Mouse (Mus musculus) heart, embryonic 12.5 days (tissue): ENCODE data around the gene Klhl8. TPM values are rescaled to one million over a fixed set of nuclear protein-coding genes. Genes with fewer than 3 reads are reported as not detected.

Source experiments
- ATAC-seq: fragments of 200-750 bp; cut with Nextera tagmentation; 2 replicates; pipeline ENCODE4 v1.8.0; 2017; ENCODE audit warnings: moderate TSS enrichment, moderate library complexity; ENCODE audit not compliant: insufficient number of reproducible peaks, low FRiP score
- H3K27ac ChIP-seq: fragments of 300-500 bp; sonication (generic); 2 replicates; pipeline ENCODE4 v1.5.1; 2016; ENCODE audit warnings: mild to moderate bottlenecking, moderate library complexity; ENCODE audit not compliant: poor library complexity, severe bottlenecking
- H3K27me3 ChIP-seq: fragments of 300-500 bp; sonication (generic); replicated peaks from 2 replicates; pipeline ENCODE4 v1.6.1; 2016; ENCODE audit warnings: mild to moderate bottlenecking, moderate library complexity
- H3K36me3 ChIP-seq: fragments of 300-500 bp; sonication (generic); 2 replicates; pipeline ENCODE4 v1.6.1; 2016; ENCODE audit warnings: mild to moderate bottlenecking, moderate library complexity
- H3K4me1 ChIP-seq: fragments of 300-500 bp; sonication (generic); replicated peaks from 2 replicates; pipeline ENCODE4 v1.6.1; 2016; ENCODE audit warnings: mild to moderate bottlenecking
- H3K4me2 ChIP-seq: fragments of 300-500 bp; sonication (generic); 2 replicates; pipeline ENCODE4 v1.6.1; 2016; ENCODE audit warnings: mild to moderate bottlenecking, moderate library complexity
- H3K4me3 ChIP-seq: fragments of 300-500 bp; sonication (generic); 2 replicates; pipeline ENCODE4 v1.5.1; 2016; ENCODE audit warnings: mild to moderate bottlenecking
- H3K9ac ChIP-seq: fragments of 300-500 bp; sonication (generic); 2 replicates; pipeline ENCODE4 v1.6.1; 2016; ENCODE audit warnings: mild to moderate bottlenecking, moderate library complexity
- H3K9me3 ChIP-seq: fragments of 300-500 bp; sonication (generic); replicated peaks from 2 replicates; pipeline ENCODE4 v1.6.1; 2016; ENCODE audit warnings: mild to moderate bottlenecking, moderate library complexity
- WGBS: fragments of 180-500 bp; shearing (Covaris S2); methylation state at CpG from one replicate; pipeline ENCODE4 v1.1.7; 2016; 5-methylcytosine and 5-hydroxymethylcytosine counted together
- polyA plus RNA-seq: library from polyadenylated mRNA; unstranded; fragments of >200 nt; fragmentation: Nextera tagmentation; extraction: Ambion mirVana; gene quantifications from 2 replicates; pipeline ENCODE4 v1.2.1, GENCODE M21; 2016

Klhl8 gene
- polyA plus RNA-seq, 1 experiment from 2014 or later, result 11.3 TPM

DNA sequence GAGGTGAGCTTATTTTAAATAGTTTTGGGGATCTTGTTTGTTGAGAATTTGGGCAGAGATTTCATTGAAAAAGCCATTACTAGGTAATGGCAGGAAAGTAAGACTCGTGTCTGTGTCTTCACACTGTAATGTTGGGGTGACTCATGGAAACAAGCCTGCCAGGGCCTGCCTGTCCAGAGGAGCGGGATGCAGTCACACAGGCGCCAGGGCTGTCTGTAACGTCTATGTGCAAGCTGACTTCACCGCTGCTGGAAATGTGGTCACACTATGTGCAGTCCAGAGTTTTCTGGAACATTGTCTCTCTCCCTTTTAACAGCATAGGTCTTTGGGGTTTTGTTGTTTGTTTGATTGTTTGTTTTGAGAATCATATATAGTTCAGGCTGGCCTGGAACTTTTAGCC, 88.1 kb downstream of the Klhl8 start:
- H3K27me3 ChIP-seq, result 0 out of 2 replicates have a peak, but pooled peaks cover 3% of the 10 kb centered on the region
- H3K4me1 ChIP-seq, result peaks cover 27% of the 10 kb centered on the region
- no peak overlapping the region for H3K27ac ChIP-seq
- no peaks in the 10 kb centered on the region for H3K9me3 ChIP-seq
- peaks cover 8% of the 10 kb centered on the region for H3K36me3 ChIP-seq
- no peak overlapping the region for H3K9ac ChIP-seq
- 88% methylated on average over 5 of the region's 5 CpGs for WGBS
- H3K4me3 ChIP-seq, result no peak overlapping the region
- no peak overlapping the region for H3K4me2 ChIP-seq
- no peak for ATAC-seq

DNA sequence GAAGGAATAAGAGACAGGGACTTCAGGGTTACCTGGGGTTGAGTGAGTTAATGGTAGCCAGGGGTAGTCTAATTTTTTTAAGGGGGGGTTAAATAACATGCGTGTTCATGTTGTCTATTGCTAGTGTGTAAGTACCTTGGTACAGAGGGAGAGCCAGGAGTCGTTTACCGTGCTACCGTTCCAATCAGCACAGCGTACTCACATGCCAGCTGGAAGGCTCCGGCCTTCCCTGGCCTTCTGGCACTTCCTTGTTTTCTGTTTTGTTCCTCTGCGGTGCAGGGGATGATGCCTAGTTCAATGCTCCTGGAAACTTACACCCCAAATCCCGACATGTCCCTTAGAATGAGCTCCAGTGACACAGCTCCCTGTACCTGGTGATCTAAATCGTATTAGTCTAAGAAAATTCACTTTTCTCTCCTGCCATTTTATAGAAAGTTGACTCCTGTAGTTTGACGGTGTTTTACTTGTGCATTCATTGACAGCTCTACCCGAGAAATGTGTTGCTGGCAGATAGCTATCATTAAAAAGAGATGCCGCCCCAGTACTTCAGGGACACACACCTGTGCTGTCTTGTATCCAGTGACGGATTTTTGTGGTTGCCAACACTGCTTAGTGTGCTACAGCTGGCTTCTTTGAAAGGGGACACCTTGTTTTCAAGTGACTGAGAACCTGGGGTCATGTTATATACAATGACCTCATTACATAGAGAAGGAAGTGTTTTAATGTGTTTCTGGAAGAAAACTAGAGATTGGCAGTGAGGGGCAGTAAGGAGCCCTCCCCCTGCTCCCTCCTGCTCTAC, 89.4 kb downstream of the Klhl8 start:
- H3K4me3 ChIP-seq, result no peak overlapping the region
- 77% methylated on average over 13 of the region's 13 CpGs for WGBS
- ATAC-seq, result no peak

DNA sequence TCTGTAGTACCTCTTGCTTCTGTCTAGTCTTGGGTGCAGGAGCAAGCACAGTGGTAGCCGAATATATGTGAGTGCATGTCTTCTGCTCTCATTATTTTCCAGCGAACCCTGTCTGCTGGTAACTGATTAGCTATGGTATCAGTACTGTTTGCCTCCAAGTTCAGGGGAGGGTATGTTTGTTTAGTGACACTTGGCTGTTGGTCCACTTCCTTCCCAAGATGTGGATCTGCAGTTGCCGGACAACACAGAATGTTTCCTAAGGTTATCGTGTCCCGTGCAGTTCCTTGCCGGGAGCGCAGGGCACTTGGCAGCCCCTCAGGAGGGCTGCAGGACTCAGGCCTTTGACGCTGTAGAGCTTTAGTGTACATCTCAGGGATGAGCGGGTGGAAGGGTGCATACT, 90.0 kb downstream of the Klhl8 start:
- Histone ChIP-seq H3K36me3 (peaks cover 10% of the 10 kb centered on the region), H3K27me3 (0 out of 2 replicates have a peak, but pooled peaks cover 3% of the 10 kb centered on the region), H3K4me1 (peaks cover 16% of the 10 kb centered on the region; the same call in 1 of the 2 replicates), H3K4me2 (no peak overlapping the region), H3K27ac (no peak overlapping the region), H3K9me3 (no peaks in the 10 kb centered on the region), H3K4me3 (no peak overlapping the region), H3K9ac (no peak overlapping the region)
- peak; percentile 40 for ATAC-seq
- 54% methylated on average over 9 of the region's 9 CpGs for WGBS

More for the DNA sequence above, 89.4 kb downstream of the Klhl8 start:
- Histone ChIP-seq H3K36me3 (peaks cover 12% of the 10 kb centered on the region), H3K4me1 (peaks cover 18% of the 10 kb centered on the region; the same call in 1 of the 2 replicates), H3K27ac (no peak overlapping the region), H3K4me2 (no peak overlapping the region), H3K9me3 (no peaks in the 10 kb centered on the region), H3K9ac (no peak overlapping the region), H3K27me3 (0 out of 2 replicates have a peak, but pooled peaks cover 3% of the 10 kb centered on the region)

DNA sequence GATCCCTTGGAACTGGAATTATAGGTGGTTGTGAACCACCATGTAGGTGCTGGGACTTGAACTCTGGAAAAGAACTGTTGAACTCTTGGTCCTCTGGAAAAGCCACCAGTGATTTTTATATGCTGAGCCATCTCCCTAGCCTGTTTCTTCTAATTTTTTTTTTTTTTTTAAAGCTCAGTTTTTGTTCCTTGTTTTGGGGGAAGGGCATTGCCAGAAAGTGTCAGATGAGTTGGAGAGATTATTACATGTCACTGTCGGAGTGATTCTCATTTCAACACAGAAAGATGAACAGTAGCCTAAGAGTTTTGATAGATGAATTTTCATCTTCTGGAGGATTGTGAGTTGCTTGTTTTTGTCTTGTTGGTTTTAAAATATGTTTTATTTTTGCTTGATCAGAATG, 91.4 kb downstream of the Klhl8 start:
- H3K4me2 ChIP-seq, result no peak overlapping the region
- no peaks in the 10 kb centered on the region for H3K9me3 ChIP-seq
- no peak overlapping the region for H3K9ac ChIP-seq
- H3K36me3 ChIP-seq, result peaks cover 7% of the 10 kb centered on the region
- no peaks in the 10 kb centered on the region for H3K27me3 ChIP-seq
- no peak for ATAC-seq
- H3K27ac ChIP-seq, result no peak overlapping the region
- no peak overlapping the region for H3K4me3 ChIP-seq
- 92% methylated on average over 1 of the region's 1 CpGs for WGBS
- peaks cover 19% of the 10 kb centered on the region for H3K4me1 ChIP-seq

DNA sequence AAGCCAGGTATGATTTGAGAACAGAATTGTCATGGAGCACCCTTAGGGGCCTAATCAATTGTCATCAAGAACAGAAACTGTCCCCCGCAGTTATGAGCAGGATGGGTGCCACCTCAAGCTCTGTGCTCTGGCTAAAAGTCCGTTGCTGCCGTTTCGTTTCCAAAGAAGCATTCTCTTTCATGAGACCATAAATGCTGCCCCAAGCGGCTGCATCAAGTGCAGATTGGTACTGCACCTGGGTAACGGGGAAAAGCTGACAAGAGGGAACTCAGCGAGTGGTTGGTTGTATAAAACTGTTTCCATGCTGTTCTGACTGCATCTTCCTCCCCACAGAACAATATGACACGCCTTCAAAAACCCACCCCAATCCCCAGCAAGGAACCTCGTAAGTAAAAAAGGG, 92.5 kb downstream of the Klhl8 start:
- Histone ChIP-seq H3K27me3 (no peaks in the 10 kb centered on the region), H3K4me1 (peaks cover 22% of the 10 kb centered on the region), H3K4me2 (no peak overlapping the region), H3K4me3 (no peak overlapping the region), H3K9ac (no peak overlapping the region), H3K27ac (no peak overlapping the region), H3K9me3 (no peaks in the 10 kb centered on the region), H3K36me3 (peaks cover 10% of the 10 kb centered on the region)
- no peak for ATAC-seq
- 87% methylated on average over 9 of the region's 9 CpGs for WGBS

DNA sequence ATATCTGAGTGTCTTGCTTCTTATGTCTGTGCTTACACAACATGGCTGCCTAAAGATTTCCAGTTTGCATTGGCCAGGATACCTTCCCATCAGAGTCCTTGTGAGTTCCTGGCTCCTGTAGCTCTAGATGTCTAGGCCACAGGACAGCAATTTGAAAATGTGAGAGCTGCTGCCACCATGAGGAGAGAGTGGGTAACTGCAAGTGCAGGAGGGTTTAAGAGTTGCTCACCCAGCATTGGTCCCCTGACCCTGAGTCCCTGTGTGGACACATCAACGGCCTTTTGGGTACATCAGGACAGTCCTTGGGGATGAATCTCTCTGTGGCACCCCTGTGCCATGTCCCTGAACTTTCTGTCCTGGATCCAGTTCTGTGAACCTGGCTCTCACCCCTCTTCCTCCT, 93.3 kb downstream of the Klhl8 start:
- Histone ChIP-seq H3K9me3 (no peaks in the 10 kb centered on the region), H3K36me3 (peaks cover 11% of the 10 kb centered on the region), H3K4me2 (no peak overlapping the region), H3K9ac (no peak overlapping the region), H3K4me1 (peaks cover 28% of the 10 kb centered on the region), H3K4me3 (no peak overlapping the region), H3K27ac (no peak overlapping the region), H3K27me3 (no peaks in the 10 kb centered on the region)
- peak; percentile 49; the same call in 1 of the 2 replicates for ATAC-seq
- 35% methylated on average over 1 of the region's 1 CpGs for WGBS

DNA sequence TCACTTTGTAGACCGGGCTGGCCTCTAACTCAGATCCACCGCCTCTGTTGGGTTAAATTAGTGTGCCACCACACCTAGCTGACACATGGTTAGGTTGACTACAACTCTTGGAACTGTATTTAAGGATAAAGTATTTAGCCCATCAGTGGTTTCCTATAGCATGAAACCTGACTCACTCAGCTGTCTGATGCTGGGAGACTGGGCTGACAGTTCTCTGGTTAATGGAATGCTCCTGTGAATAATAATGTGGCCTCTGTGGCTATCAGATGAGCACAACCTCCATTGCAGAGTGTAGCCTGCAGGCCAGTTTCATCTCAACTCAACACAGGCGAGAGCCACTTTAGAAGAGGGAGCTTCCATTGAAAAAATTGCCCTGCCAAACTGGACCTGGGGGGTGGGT, 94.3 kb downstream of the Klhl8 start:
- Histone ChIP-seq H3K9ac (no peak overlapping the region), H3K36me3 (peaks cover 14% of the 10 kb centered on the region), H3K4me1 (peaks cover 29% of the 10 kb centered on the region), H3K27ac (no peak overlapping the region), H3K9me3 (no peaks in the 10 kb centered on the region), H3K4me3 (no peak overlapping the region), H3K4me2 (no peak overlapping the region), H3K27me3 (no peaks in the 10 kb centered on the region)
- ATAC-seq, result no peak
- WGBS, result 88% methylated on average over 3 of the region's 3 CpGs

DNA sequence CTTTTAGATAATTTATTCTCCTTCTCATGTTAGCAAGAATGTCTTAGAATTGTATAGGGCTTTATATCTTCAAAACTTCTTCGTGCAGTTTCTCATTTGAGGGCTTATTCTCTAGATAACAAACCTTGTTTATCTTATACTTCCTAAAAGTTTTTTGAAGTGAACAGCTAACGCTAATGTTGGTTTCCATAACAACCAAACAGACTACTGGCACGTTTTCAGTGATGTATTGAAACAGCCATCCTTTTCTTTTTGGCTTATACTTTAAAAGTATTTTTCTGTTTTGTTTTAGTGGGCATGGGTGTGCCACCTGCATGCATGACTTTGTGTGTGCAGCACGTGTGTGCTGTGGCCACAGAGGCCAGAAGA, 95.8 kb downstream of the Klhl8 start:
- Histone ChIP-seq H3K9ac (no peak overlapping the region), H3K9me3 (no peaks in the 10 kb centered on the region), H3K27ac (no peak overlapping the region), H3K4me1 (peaks cover 20% of the 10 kb centered on the region), H3K36me3 (peaks cover 14% of the 10 kb centered on the region), H3K4me2 (no peak overlapping the region), H3K4me3 (no peak overlapping the region), H3K27me3 (no peaks in the 10 kb centered on the region)
- 55% methylated on average over 4 of the region's 4 CpGs for WGBS
- no peak for ATAC-seq

DNA sequence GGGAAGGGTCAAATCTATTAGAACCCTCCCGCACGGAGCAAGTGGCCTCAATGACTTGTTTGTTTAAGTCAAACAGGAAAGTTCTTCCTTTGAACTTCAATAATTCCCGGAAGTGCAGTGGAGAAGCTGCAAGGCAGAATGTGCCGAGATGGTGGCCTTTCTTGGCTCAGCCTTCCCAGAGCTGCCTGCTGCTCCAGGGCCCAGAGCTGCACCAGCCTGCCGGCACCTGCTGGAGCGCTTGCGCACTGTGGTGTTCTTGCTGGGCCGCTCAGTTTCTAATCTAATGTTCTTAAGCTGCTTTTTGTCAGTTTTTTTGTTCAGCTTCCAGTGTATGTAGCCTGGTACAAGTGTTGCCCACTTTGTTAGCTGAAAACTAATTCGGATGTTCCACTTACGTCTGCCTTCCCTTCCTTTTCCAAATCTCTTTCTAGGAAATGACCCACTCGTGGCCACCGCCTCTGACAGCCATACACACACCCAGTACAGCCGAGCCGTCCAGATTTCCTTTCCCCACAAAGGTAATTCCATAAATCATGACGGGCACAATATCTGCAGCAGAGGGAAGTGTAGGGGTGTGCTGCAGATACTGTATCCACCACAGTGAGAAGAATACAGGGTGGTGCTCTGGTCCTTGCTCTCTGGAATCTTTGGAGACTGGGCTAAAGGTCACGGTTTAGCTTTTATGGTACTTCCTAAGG, 96.4 kb downstream of the Klhl8 start:
- peaks cover 18% of the 10 kb centered on the region for H3K4me1 ChIP-seq
- H3K4me3 ChIP-seq, result no peak overlapping the region
- WGBS, result 63% methylated on average over 16 of the region's 16 CpGs
- 0 out of 2 replicates have a peak overlapping the region, but pooled peaks have one; percentile 4 for H3K4me2 ChIP-seq
- peaks cover 14% of the 10 kb centered on the region for H3K36me3 ChIP-seq
- no peak overlapping the region for H3K9ac ChIP-seq
- no peak overlapping the region for H3K27ac ChIP-seq
- ATAC-seq, result peak; percentile 49; the same call in 1 of the 2 replicates
- H3K9me3 ChIP-seq, result no peaks in the 10 kb centered on the region
- H3K27me3 ChIP-seq, result no peaks in the 10 kb centered on the region

DNA sequence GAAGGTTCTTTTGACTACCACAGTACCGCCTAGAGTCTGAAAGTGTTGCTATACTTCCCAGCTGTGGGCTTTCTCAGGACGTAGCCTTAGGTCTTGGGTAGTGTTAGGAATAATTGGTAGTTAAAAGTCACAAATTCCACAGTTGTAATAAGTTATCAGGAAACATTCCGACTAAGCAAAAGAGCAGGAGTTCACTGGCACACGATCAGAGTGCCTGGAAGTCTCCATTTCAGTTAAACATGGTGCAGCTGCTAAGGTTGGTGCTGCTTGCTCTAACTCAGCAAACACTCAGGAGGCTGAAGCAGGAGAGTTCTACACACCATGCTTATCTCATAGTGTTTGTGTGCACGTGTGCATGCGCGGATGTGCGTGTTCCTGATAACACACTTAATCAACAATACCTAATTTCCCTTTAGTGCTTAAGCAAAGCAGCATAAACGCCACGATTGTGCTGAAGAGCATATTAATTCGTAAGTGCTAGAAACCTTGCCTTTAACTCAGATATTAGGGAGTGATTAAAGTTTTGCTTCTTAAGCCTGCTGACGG, 97.0 kb downstream of the Klhl8 start:
- H3K9ac ChIP-seq, result no peak overlapping the region
- no peak overlapping the region for H3K27ac ChIP-seq
- H3K4me3 ChIP-seq, result no peak overlapping the region
- H3K4me2 ChIP-seq, result no peak overlapping the region
- ATAC-seq, result no peak
- peaks cover 18% of the 10 kb centered on the region for H3K4me1 ChIP-seq
- no peaks in the 10 kb centered on the region for H3K9me3 ChIP-seq
- WGBS, result 77% methylated on average over 12 of the region's 12 CpGs
- H3K36me3 ChIP-seq, result peaks cover 14% of the 10 kb centered on the region
- H3K27me3 ChIP-seq, result no peaks in the 10 kb centered on the region

DNA sequence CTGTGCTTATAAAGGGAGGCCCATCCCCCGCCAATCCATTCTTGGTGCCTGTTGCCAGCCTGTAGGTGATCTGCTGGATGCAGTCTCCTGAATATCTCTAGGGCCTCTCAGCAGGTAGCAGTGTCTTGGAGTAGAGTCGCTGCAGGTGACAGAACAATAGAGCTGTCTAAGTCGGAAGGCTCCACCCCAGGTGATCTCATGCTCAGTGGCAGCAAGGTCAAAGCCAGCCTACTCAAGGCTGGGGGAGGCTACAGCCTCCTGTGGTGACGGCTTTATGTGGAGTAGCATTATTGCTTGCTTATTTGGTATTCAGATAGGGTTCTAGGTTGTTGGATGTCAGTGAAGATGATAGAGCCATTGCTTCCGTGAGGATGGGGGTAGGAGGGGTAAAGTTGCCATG, 97.8 kb downstream of the Klhl8 start:
- H3K9ac ChIP-seq, result no peak overlapping the region
- H3K27me3 ChIP-seq, result no peaks in the 10 kb centered on the region
- H3K27ac ChIP-seq, result no peak overlapping the region
- no peak for ATAC-seq
- peaks cover 20% of the 10 kb centered on the region for H3K4me1 ChIP-seq
- H3K9me3 ChIP-seq, result no peaks in the 10 kb centered on the region
- peaks cover 14% of the 10 kb centered on the region for H3K36me3 ChIP-seq
- no peak overlapping the region for H3K4me3 ChIP-seq
- 80% methylated on average over 5 of the region's 5 CpGs for WGBS
- no peak overlapping the region for H3K4me2 ChIP-seq
